Mouse (Mus musculus): ENCODE results near the gene Cc2d2b. TPM values are rescaled to one million over a fixed set of nuclear protein-coding genes. Genes with fewer than 3 reads are reported as not detected.

Cc2d2b gene
- polyA plus RNA-seq, 1 experiment from 2014 or later, result not detected

DNA sequence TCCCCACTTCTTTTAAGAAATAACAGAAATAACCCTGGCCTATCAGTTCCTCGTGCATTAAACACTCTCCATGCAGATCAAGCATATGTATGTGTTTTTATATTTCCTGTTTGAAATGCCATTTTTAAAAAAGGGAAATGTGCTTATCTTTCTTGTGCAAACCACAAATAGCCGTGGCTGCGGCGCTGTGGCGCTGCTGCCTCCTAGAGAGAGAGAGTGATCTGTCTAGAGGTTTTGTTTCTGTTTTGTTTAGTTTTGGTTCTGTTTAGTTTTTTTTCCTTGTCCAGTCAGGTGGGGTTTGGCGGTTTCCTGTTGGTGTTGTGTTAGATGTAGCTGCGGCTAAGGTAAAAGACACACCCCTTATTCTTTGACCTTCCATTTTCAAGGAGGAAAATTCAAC, 70.2 kb downstream of the Cc2d2b start:
- Histone ChIP-seq H3K4me2 (no peak overlapping the region), H3K4me1 (no peaks in the 10 kb centered on the region), H3K9me3 (no peaks in the 10 kb centered on the region), H3K36me3 (replicated peaks) (no peaks in the 10 kb centered on the region), H3K9ac (no peak overlapping the region), H3K27me3 (replicated peaks) (no peaks in the 10 kb centered on the region), H3K4me3 (no peak overlapping the region), H3K27ac (no peak overlapping the region)
- 76% methylated on average over 7 of the region's 7 CpGs for WGBS
- no peak for ATAC-seq (replicated peaks)

DNA sequence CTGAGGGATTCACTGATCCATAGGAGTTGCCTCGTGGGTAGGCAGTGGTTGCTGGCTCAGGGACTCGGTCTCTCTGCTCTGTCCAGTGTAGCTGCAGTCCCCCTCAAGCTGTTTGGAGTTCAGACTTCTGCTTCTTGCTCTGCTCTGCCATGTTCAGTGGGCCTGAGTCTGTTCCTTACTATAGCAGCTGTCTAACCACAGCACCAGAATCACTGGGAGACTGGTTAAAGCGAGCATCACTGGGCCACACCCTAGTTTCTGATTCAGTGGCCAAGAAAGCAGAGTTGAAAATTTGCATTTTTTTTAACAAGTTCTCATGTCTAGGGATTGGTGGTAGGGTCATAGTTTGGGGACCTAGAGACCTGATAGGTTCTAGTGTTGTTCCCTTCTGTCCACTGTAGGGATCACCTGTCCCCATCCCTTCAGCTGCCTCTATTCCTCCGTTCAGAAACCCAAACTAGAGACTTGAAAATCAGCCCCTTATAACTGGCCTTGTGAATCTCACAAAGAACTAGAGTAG, 72.8 kb downstream of the Cc2d2b start:
- 79% methylated on average over 4 of the region's 4 CpGs for WGBS
- Histone ChIP-seq H3K36me3 (replicated peaks) (no peaks in the 10 kb centered on the region), H3K9me3 (no peaks in the 10 kb centered on the region), H3K27me3 (replicated peaks) (no peaks in the 10 kb centered on the region), H3K4me1 (no peaks in the 10 kb centered on the region), H3K4me2 (no peak overlapping the region), H3K9ac (no peak overlapping the region), H3K4me3 (no peak overlapping the region), H3K27ac (no peak overlapping the region)
- ATAC-seq (replicated peaks), result no peak

DNA sequence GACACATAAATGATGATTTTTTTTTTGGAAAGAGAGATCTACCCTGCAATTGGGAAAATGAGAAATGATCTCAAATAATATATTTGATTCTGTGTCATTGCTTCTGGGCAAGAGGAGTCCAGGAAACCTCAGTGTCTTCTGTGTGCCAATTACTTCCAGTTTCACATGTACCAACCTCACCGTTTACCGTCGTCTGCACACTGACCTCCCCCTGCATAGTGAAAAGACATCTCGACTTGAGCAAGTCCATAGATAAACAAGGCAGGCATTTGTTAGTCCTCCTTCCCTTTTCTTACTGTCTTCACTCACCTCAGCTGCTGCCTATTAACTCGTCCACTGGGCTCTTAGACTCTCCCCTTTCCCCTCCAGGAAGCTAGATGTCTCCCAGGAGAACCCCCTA, 77.1 kb downstream of the Cc2d2b start:
- Histone ChIP-seq H3K4me1 (peaks cover 7% of the 10 kb centered on the region), H3K9ac (no peak overlapping the region), H3K4me3 (no peak overlapping the region), H3K27me3 (replicated peaks) (no peaks in the 10 kb centered on the region), H3K27ac (no peak overlapping the region), H3K9me3 (no peaks in the 10 kb centered on the region), H3K36me3 (replicated peaks) (no peaks in the 10 kb centered on the region), H3K4me2 (no peak overlapping the region)
- no peak for ATAC-seq (replicated peaks)
- WGBS, result 76% methylated on average over 5 of the region's 5 CpGs

DNA sequence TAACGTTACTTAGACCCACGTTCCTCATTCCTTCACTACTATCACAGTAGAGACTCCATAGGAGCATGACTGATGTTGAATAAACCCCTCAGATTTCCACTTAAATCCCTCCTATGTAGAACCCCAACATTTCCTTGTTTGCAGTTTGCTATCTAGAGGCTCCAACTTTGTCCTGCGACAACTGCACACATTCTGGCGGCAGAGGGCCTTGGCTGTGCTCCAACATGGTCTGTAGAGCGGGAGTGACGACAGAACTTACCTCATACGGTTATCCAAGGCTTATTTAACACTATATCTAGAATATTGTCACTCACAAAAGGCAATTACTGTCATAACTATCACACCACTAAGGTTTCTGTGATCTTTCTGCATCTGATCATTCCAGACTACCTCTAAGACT, 78.2 kb downstream of the Cc2d2b start:
- no peak for ATAC-seq (replicated peaks)
- no peaks in the 10 kb centered on the region for H3K36me3 ChIP-seq (replicated peaks)
- no peak overlapping the region for H3K9ac ChIP-seq
- WGBS, result 80% methylated on average over 7 of the region's 7 CpGs
- peaks cover 7% of the 10 kb centered on the region for H3K4me1 ChIP-seq
- H3K4me3 ChIP-seq, result no peak overlapping the region
- H3K27me3 ChIP-seq (replicated peaks), result no peaks in the 10 kb centered on the region
- H3K9me3 ChIP-seq, result no peaks in the 10 kb centered on the region
- H3K27ac ChIP-seq, result no peak overlapping the region
- H3K4me2 ChIP-seq, result no peak overlapping the region

DNA sequence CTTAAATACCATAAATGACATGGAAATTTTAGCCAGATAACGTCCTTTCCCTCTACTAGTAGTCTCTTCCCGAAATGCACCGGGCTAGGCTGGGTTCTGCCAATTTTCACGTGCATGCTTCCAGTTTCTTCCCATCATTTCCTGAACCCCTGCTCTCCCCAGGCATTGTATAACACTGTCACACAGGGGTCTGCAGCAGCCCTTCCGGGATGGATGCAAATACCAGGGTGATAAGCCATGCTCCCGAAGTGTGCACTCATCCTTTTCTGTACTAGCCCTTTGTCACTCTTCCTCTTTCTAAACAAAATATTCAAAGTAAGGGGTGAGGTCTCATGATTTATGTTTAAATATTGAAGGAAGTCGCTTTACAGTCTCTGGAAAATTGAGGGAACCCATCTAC, 81.6 kb downstream of the Cc2d2b start:
- Histone ChIP-seq H3K9me3 (no peaks in the 10 kb centered on the region), H3K36me3 (replicated peaks) (no peaks in the 10 kb centered on the region), H3K9ac (peak overlapping the region; percentile 93), H3K27ac (peak overlapping the region; percentile 95), H3K27me3 (replicated peaks) (no peaks in the 10 kb centered on the region), H3K4me2 (peak overlapping the region; percentile 76), H3K4me3 (peak overlapping the region; percentile 92), H3K4me1 (peaks cover 39% of the 10 kb centered on the region)
- no peak for ATAC-seq (replicated peaks)
- WGBS, result 58% methylated on average over 7 of the region's 7 CpGs

DNA sequence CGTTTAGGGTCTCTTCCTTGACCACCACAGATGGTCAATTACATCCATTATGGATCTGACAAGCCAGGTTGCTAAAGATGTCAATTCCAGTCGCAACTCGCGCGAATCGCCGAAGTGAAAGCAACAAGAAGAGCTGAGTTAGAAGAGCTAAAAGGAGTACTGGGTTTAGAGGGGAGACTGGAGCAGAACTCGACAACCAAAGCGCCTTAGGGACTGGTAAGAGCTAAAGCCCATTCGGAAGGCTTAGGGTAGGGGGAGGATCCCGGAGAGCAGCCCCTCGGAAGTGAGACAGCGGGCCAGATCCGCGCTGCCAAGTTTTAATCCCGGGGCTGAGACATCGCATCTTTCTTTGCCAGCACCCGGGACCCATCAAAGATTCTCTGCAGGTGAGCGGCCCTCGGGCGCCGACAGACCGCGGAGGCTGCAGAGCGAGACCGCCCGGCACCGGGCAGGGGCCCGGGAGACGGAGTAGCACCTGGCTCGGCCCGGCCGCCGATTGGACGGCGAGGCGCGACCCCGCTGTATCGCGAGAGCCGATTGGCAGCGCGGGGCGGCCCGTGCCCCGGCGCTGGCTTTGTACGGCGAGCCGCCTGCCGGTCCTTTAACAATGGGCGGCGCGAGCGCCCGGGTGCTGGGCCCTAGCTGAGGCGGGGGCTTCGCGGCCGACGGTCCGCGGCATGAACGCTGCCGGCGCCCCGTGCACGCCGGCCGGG, 82.3 kb downstream of the Cc2d2b start, which contains the start of gene Ccnj:
TSS of gene Ccnj (plus strand) at position 577 of the 713 bp plus-strand sequence.
- peak within 1 kb of the TSS; percentile 95 for H3K27ac ChIP-seq
- H3K9me3 ChIP-seq, result no peaks in the 10 kb centered on the region
- H3K4me2 ChIP-seq, result peak within 1 kb of the TSS; percentile 76
- no peaks in the 10 kb centered on the region for H3K36me3 ChIP-seq (replicated peaks)
- WGBS, result under 1% methylated on average over 69 of the region's 71 CpGs
- ATAC-seq (replicated peaks), result peak; percentile 99
- H3K9ac ChIP-seq, result peak within 1 kb of the TSS; percentile 93
- no peaks in the 10 kb centered on the region for H3K27me3 ChIP-seq (replicated peaks)
- peaks cover 44% of the 10 kb centered on the region for H3K4me1 ChIP-seq
- H3K4me3 ChIP-seq, result peak within 1 kb of the TSS; percentile 92

DNA sequence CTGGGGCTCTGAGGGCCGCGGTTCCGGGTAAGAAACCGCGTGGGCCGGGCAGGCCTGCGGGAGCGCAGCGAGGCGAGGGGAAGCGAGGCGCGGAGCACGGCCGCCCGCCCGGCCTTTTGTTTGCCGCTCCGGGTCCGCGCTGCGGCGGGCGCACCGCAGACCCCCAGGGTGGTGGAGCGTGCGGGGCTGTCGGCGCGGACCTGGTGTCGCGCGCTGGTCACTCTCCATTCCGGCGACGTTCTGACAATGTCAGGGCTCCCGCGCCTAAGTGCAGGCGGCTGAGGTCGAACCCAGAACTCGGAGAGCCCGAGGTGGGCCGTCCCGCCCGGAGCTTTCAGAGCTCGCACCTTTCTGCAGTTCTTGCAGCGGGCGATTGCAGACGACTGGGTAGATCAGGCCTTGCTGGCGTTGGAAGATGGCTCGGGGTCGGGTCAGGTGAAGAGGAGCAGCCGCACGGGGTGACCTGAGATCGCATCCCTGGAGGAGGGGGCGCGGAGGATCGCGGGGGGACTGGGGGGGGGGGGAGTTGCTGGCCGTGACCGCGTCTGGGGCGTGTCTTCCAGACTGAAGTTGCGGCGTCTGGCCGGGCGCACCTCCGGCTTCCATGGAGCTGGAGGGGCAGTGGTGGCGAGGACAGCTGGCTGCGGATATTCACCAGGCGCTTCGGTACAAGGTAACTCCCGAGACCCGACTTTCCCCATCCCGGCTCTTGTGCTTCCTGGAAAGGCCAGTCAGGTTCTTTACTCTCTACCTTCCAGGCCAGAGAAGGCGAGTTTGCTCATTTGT, 83.1 kb downstream of the Cc2d2b start:
- Histone ChIP-seq H3K4me3 (peak overlapping the region; percentile 92), H3K36me3 (replicated peaks) (no peaks in the 10 kb centered on the region), H3K27me3 (replicated peaks) (no peaks in the 10 kb centered on the region), H3K4me2 (peak overlapping the region; percentile 76), H3K27ac (peak overlapping the region; percentile 95), H3K4me1 (peaks cover 44% of the 10 kb centered on the region), H3K9me3 (no peaks in the 10 kb centered on the region), H3K9ac (peak overlapping the region; percentile 93)
- ATAC-seq (replicated peaks), result peak; percentile 85
- WGBS, result under 1% methylated on average over 72 of the region's 76 CpGs

DNA sequence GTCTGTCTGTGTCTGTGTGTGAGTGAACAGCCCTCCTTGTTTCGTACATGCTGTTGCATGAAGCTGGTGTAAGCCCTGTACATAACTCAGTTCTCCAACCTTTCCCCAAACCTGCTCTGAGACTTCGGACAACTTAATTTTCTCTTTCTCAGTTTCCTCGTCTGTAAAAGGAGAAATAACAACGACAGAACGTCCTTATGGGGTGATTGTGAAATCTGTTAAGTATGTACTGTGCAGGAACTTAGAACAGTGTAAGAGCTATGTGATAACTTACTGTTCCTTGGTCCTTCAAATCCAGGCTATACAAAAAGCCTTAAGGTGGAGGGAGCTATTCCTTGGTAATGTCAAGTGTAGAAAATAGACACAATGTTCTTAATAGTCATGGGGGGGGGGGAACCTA, 83.8 kb downstream of the Cc2d2b start:
- ATAC-seq (replicated peaks), result no peak
- Histone ChIP-seq H3K27ac (no peak overlapping the region), H3K27me3 (replicated peaks) (no peaks in the 10 kb centered on the region), H3K4me2 (peak overlapping the region; percentile 76), H3K4me3 (peak overlapping the region; percentile 92), H3K9ac (peak overlapping the region; percentile 93), H3K36me3 (replicated peaks) (peaks cover 6% of the 10 kb centered on the region; the same call in 1 of the 2 replicates), H3K9me3 (no peaks in the 10 kb centered on the region), H3K4me1 (peaks cover 44% of the 10 kb centered on the region)
- 29% methylated on average over 5 of the region's 5 CpGs for WGBS

DNA sequence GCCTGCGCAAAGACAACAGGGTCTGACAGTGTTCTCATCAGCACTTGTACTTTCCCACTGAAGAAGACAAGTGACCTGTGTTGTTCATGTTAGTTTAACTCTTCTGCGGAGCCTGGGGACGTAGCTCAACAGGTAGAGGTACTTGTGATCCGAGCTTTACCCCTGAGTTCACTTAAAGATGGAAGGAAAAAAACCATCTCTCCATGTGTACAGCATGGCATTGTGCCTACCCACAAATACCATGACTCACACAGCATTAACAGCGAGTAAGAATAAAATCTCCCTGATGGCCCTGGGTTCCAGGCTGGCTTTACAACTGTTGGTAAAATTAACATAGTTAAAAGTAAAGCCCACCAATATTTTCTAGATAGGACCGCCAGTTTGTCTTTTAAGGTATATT, 85.9 kb downstream of the Cc2d2b start:
- no peak overlapping the region for H3K9ac ChIP-seq
- H3K4me1 ChIP-seq, result peaks cover 44% of the 10 kb centered on the region
- ATAC-seq (replicated peaks), result no peak
- H3K36me3 ChIP-seq (replicated peaks), result peaks cover 24% of the 10 kb centered on the region
- H3K4me2 ChIP-seq, result no peak overlapping the region
- no peak overlapping the region for H3K27ac ChIP-seq
- H3K4me3 ChIP-seq, result no peak overlapping the region
- H3K9me3 ChIP-seq, result no peaks in the 10 kb centered on the region
- H3K27me3 ChIP-seq (replicated peaks), result no peaks in the 10 kb centered on the region
- WGBS, result 93% methylated on average over 6 of the region's 6 CpGs

DNA sequence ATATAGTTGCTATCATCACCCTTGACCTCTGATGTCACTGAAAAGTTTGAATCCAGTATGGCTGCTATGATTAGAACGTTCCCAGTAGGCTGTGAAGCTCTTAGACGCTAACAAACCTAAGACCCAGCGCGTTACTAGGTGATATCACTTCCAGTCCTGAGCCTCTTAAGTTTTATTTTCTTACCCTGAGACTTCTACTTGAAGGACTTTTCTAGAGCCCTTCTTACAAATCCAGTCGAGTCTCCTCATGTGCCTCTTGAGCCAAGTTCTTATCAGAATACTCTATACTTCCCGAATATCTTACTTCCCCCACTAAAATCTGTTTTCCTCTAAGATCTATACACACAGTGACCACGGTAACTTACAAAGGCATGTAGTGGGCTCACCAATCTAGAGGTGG, 89.7 kb downstream of the Cc2d2b start:
- Histone ChIP-seq H3K27ac (no peak overlapping the region), H3K9me3 (no peaks in the 10 kb centered on the region), H3K9ac (no peak overlapping the region), H3K36me3 (replicated peaks) (peaks cover 36% of the 10 kb centered on the region), H3K4me2 (no peak overlapping the region), H3K4me1 (peaks cover 25% of the 10 kb centered on the region), H3K4me3 (no peak overlapping the region), H3K27me3 (replicated peaks) (no peaks in the 10 kb centered on the region)
- 90% methylated on average over 7 of the region's 7 CpGs for WGBS
- no peak for ATAC-seq (replicated peaks)

DNA sequence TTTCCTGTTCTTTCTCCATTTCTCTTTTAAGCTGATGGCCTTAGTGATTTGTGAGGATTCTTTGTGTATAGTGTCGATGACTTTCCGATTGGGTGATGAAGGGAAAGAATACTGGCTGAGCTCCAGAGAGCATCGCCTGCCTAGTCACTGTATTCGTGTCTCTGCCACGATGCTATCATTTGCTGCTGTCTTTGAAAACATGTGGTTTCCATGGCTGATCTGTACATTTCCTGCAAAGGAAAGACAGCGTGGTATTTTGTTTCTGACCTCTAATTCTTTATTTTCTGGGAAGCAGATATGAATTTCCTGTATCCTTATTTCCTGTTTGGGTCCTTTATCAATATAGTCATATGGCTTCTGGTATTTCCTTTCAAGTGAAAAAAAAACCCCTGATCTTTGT, 91.8 kb downstream of the Cc2d2b start:
- H3K27ac ChIP-seq, result no peak overlapping the region
- ATAC-seq (replicated peaks), result no peak
- H3K36me3 ChIP-seq (replicated peaks), result peaks cover 46% of the 10 kb centered on the region
- H3K9ac ChIP-seq, result no peak overlapping the region
- no peak overlapping the region for H3K4me2 ChIP-seq
- no peak overlapping the region for H3K4me3 ChIP-seq
- no peaks in the 10 kb centered on the region for H3K9me3 ChIP-seq
- H3K27me3 ChIP-seq (replicated peaks), result no peaks in the 10 kb centered on the region
- whole genome bisulfite sequencing, result 82% methylated on average over 6 of the region's 6 CpGs
- peaks cover 4% of the 10 kb centered on the region for H3K4me1 ChIP-seq

DNA sequence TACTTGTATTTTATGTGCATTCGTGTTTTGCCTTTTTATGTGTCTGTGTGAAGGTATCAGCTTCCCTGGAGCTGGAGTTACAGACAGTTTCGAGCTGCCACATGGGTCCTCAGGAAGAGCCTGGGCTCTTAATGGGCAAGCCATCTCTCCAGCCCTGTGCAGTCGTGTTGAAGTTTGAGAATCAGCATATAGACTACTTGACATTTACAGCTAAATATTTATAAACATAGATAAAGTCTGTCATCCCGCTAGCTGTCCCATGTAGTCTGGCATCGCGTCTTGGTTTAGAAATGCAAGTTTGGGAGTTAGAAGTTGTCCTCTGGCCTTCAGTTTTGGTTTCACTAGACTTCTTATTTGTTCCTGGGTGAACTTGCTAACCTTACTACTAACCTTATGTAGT, 92.5 kb downstream of the Cc2d2b start:
- Histone ChIP-seq H3K4me3 (no peak overlapping the region), H3K9me3 (no peaks in the 10 kb centered on the region), H3K4me1 (no peaks in the 10 kb centered on the region), H3K9ac (no peak overlapping the region), H3K27me3 (replicated peaks) (no peaks in the 10 kb centered on the region), H3K27ac (no peak overlapping the region), H3K36me3 (replicated peaks) (peaks cover 54% of the 10 kb centered on the region), H3K4me2 (no peak overlapping the region)
- WGBS, result 93% methylated on average over 6 of the region's 6 CpGs
- ATAC-seq (replicated peaks), result no peak

All from midbrain, embryonic 15.5 days (tissue).